In genomic region chr7:128664861-128665377, GRCm38 (mm10) we compare ENCODE assay signal across 17 mouse cellular contexts.
"Had no signal": no experiment of that assay in that cellular context is flagged by ENCODE, and none has a peak within 500 bp of the region (broad histone marks: within the 10 kb centered on the region; RNA-seq: fewer than 3 reads in every experiment).

No protein-coding gene starts in this region.

- H3K9ac ChIP-seq: lung, embryonic 15.5 days; midbrain, embryonic 13.5 days; midbrain, embryonic 15.5 days; neural tube, embryonic 12.5 days; stomach, embryonic 15.5 days had no signal

- H3K4me3 ChIP-seq: lung, embryonic 15.5 days; megakaryocyte, embryonic 14.5 days; midbrain, embryonic 13.5 days; midbrain, embryonic 15.5 days; neural tube, embryonic 12.5 days; stomach, embryonic 15.5 days had no signal

- DNase-seq: lung, adult 2 months; lung, postnatal 14 days; lung, postnatal 36 days; right cerebral cortex, postnatal 14 days; thymus, adult 2 months; thymus, postnatal 25 days; thymus, postnatal 4 days had no signal

- ATAC-seq: lung, postnatal 0 days; midbrain, embryonic 13.5 days; midbrain, embryonic 15.5 days had no signal

- H3K4me2 ChIP-seq: lung, embryonic 15.5 days; midbrain, embryonic 11.5 days; midbrain, embryonic 13.5 days; midbrain, embryonic 15.5 days; neural tube, embryonic 12.5 days; stomach, embryonic 15.5 days had no signal

- H3K27ac ChIP-seq: lung, embryonic 15.5 days; macrophage; midbrain, embryonic 13.5 days; midbrain, embryonic 15.5 days; neural tube, embryonic 12.5 days; stomach, embryonic 15.5 days; stomach, postnatal 0 days had no signal

- H3K4me1 ChIP-seq: lung, embryonic 15.5 days; neural tube, embryonic 12.5 days; stomach, embryonic 15.5 days had no signal

- H3K9me3 ChIP-seq: lung, embryonic 15.5 days; midbrain, embryonic 13.5 days; midbrain, embryonic 15.5 days; neural tube, embryonic 12.5 days; stomach, embryonic 15.5 days had no signal

- H3K36me3 ChIP-seq: midbrain, embryonic 13.5 days; midbrain, embryonic 15.5 days; neural tube, embryonic 12.5 days had no signal

- H3K27me3 ChIP-seq: lung, embryonic 15.5 days; megakaryocyte, embryonic 14.5 days; midbrain, embryonic 13.5 days; midbrain, embryonic 15.5 days; neural tube, embryonic 12.5 days; stomach, embryonic 15.5 days had no signal
